ENCODE assay signal across 20 mouse cellular contexts in the genomic region with DNA sequence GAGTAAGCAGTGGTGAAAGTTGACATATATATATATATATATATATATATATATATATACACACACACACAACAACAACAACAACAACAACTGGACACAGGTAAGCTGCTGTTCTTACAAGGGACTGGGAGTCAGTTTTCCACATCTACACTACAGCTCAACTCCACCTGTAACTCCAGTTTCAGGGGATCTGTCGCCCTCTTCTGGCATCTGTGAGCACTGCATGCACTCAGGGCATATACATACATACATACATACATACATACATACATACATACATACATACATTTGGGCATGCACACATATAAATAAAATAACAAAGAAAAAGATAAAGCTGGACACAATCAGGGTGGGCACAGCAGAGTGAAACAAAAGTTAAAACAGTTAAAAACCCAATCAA.
DNase-seq lines count a peak whose midpoint lies in the region; ATAC-seq and TF ChIP-seq lines count a peak whose summit lies in the region.
"Had no signal": no experiment of that assay in that cellular context is flagged by ENCODE, and none has a peak within 500 bp of the region (broad histone marks: within the 10 kb centered on the region; RNA-seq: fewer than 3 reads in every experiment).

No protein-coding gene starts in this region.

- H3K4me1 ChIP-seq in hindbrain, postnatal 0 days (ENCODE audit: insufficient read depth, low read length) = peaks cover 15% of the 10 kb centered on the region
- peaks cover 14% of the 10 kb centered on the region for H3K4me1 ChIP-seq in hindbrain, embryonic 16.5 days (ENCODE audit: control insufficient read depth, insufficient read depth, low read depth, low read length)
- H3K4me1 ChIP-seq in lung, postnatal 0 days (ENCODE audit: insufficient read depth, low read depth, low read length) = peaks cover 8% of the 10 kb centered on the region; the same call in 1 of the 2 replicates
- 0 out of 2 replicates have a peak, but pooled peaks cover 13% of the 10 kb centered on the region for H3K4me1 ChIP-seq in forebrain, postnatal 0 days (ENCODE audit: insufficient read depth)

- WGBS in hindbrain, postnatal 0 days = 84% methylated on average over 1 of the region's 1 CpGs
- WGBS in hindbrain, embryonic 16.5 days = 76% methylated on average over 1 of the region's 1 CpGs
- 67% methylated on average over 1 of the region's 1 CpGs for WGBS in lung, postnatal 0 days
- WGBS in forebrain, postnatal 0 days = 78% methylated on average over 1 of the region's 1 CpGs

- no peak for ATAC-seq in hindbrain, postnatal 0 days
- no peak for ATAC-seq in hindbrain, embryonic 16.5 days
- no peak for ATAC-seq in lung, postnatal 0 days
- no peak for ATAC-seq in forebrain, postnatal 0 days
- ATAC-seq: forebrain, embryonic 14.5 days had no signal

- H3K4me3 ChIP-seq in hindbrain, postnatal 0 days (ENCODE audit: low read length) = no peak overlapping the region
- H3K4me3 ChIP-seq in hindbrain, embryonic 16.5 days (ENCODE audit: low read length) = no peak overlapping the region
- no peak overlapping the region for H3K4me3 ChIP-seq in lung, postnatal 0 days (ENCODE audit: low read depth, low read length)
- H3K4me3 ChIP-seq in forebrain, postnatal 0 days (ENCODE audit: low read depth, low read length) = no peak overlapping the region
- H3K4me3 ChIP-seq: hindbrain, embryonic 15.5 days; kidney, embryonic 15.5 days; limb, embryonic 13.5 days; neural tube, embryonic 15.5 days; stomach, embryonic 15.5 days had no signal

- H3K27ac ChIP-seq in hindbrain, postnatal 0 days = no peak overlapping the region
- H3K27ac ChIP-seq in hindbrain, embryonic 16.5 days (ENCODE audit: low read depth, low read length) = no peak overlapping the region
- no peak overlapping the region for H3K27ac ChIP-seq in lung, postnatal 0 days (ENCODE audit: low read length)
- H3K27ac ChIP-seq in forebrain, postnatal 0 days (ENCODE audit: low read depth, low read length) = no peak overlapping the region
- H3K27ac ChIP-seq: hindbrain, embryonic 15.5 days; kidney, embryonic 15.5 days; limb, embryonic 13.5 days; neural tube, embryonic 15.5 days; stomach, embryonic 15.5 days had no signal

- no peaks in the 10 kb centered on the region for H3K27me3 ChIP-seq in hindbrain, postnatal 0 days (ENCODE audit: insufficient read depth, low read length)
- 0 out of 2 replicates have a peak, but pooled peaks cover 1% of the 10 kb centered on the region for H3K27me3 ChIP-seq in hindbrain, embryonic 16.5 days (replicated peaks; ENCODE audit: control insufficient read depth, insufficient read depth, low read length)
- no peaks in the 10 kb centered on the region for H3K27me3 ChIP-seq in lung, postnatal 0 days (replicated peaks; ENCODE audit: insufficient read depth, low read length)
- no peaks in the 10 kb centered on the region for H3K27me3 ChIP-seq in forebrain, postnatal 0 days (ENCODE audit: insufficient read depth, low read length)
- H3K27me3 ChIP-seq: hindbrain, embryonic 15.5 days; neural tube, embryonic 15.5 days; stomach, embryonic 15.5 days had no signal

- DNase-seq in hindbrain, postnatal 0 days (ENCODE audit: low spot score) = no peak
- DNase-seq in lung, postnatal 0 days (ENCODE audit: low spot score) = no peak
- no peak for DNase-seq in lung, postnatal 25 days (ENCODE audit: low spot score)
- peak; percentile 67 for DNase-seq in R1 (ENCODE audit: low read depth, low spot score)
- no peak for DNase-seq in neural tube, embryonic 10.5 days (ENCODE audit: extremely low spot score, low spot score)
- no peak for DNase-seq in forebrain, postnatal 0 days
- DNase-seq: adrenal gland, adult 8-10 months; cerebellum, adult 9-10 months; embryo, embryonic 11 days; gastrocnemius, postnatal 10 days; layer of hippocampus, adult 9-11 months; lung, postnatal 10 days; thymus, postnatal 36 days had no signal

- TF ChIP-seq CTCF in hindbrain, postnatal 0 days (IDR thresholded peaks at IDR 0.05; ENCODE audit: low read depth) = peak; percentile 44
- TF ChIP-seq CTCF in lung, postnatal 0 days (IDR thresholded peaks at IDR 0.05) = peak; percentile 34; the same call in 1 of the 2 replicates
- no peak for TF ChIP-seq CTCF in forebrain, postnatal 0 days (IDR thresholded peaks at IDR 0.05; ENCODE audit: low read depth)

- no peak for TF ChIP-seq EP300 in lung, postnatal 0 days (IDR thresholded peaks at IDR 0.05)

- H3K36me3 ChIP-seq in hindbrain, postnatal 0 days (ENCODE audit: insufficient read depth, low read length) = no peaks in the 10 kb centered on the region
- H3K36me3 ChIP-seq in hindbrain, embryonic 16.5 days (ENCODE audit: control insufficient read depth, insufficient read depth, low read length) = no peaks in the 10 kb centered on the region
- H3K36me3 ChIP-seq in lung, postnatal 0 days (ENCODE audit: insufficient read depth, low read length) = no peaks in the 10 kb centered on the region
- no peaks in the 10 kb centered on the region for H3K36me3 ChIP-seq in forebrain, postnatal 0 days (ENCODE audit: insufficient read depth)
- H3K36me3 ChIP-seq: hindbrain, embryonic 15.5 days; kidney, embryonic 15.5 days; limb, embryonic 13.5 days; neural tube, embryonic 15.5 days; stomach, embryonic 15.5 days had no signal

- H3K9me3 ChIP-seq in hindbrain, postnatal 0 days (ENCODE audit: low read length) = no peaks in the 10 kb centered on the region
- no peaks in the 10 kb centered on the region for H3K9me3 ChIP-seq in hindbrain, embryonic 16.5 days (ENCODE audit: control insufficient read depth, low read length)
- H3K9me3 ChIP-seq in lung, postnatal 0 days (ENCODE audit: low read length) = 0 out of 2 replicates have a peak, but pooled peaks cover 3% of the 10 kb centered on the region
- H3K9me3 ChIP-seq in forebrain, postnatal 0 days (ENCODE audit: low read length) = 0 out of 2 replicates have a peak, but pooled peaks cover 5% of the 10 kb centered on the region
- H3K9me3 ChIP-seq: hindbrain, embryonic 15.5 days; kidney, embryonic 15.5 days; neural tube, embryonic 15.5 days; stomach, embryonic 15.5 days had no signal

- no peak overlapping the region for H3K4me2 ChIP-seq in hindbrain, postnatal 0 days (ENCODE audit: low read depth, low read length)
- no peak overlapping the region for H3K4me2 ChIP-seq in hindbrain, embryonic 16.5 days (ENCODE audit: low read length)
- no peak overlapping the region for H3K4me2 ChIP-seq in lung, postnatal 0 days (replicated peaks; ENCODE audit: low read depth, low read length)
- no peak overlapping the region for H3K4me2 ChIP-seq in forebrain, postnatal 0 days (ENCODE audit: low read depth)
- H3K4me2 ChIP-seq: hindbrain, embryonic 15.5 days; kidney, embryonic 15.5 days; limb, embryonic 13.5 days; neural tube, embryonic 15.5 days; stomach, embryonic 15.5 days had no signal

- no peak overlapping the region for H3K9ac ChIP-seq in hindbrain, postnatal 0 days (replicated peaks; ENCODE audit: low read length)
- no peak overlapping the region for H3K9ac ChIP-seq in hindbrain, embryonic 16.5 days (ENCODE audit: low read depth, low read length)
- H3K9ac ChIP-seq in lung, postnatal 0 days (replicated peaks; ENCODE audit: low read depth) = no peak overlapping the region
- no peak overlapping the region for H3K9ac ChIP-seq in forebrain, postnatal 0 days
- H3K9ac ChIP-seq: hindbrain, embryonic 15.5 days; kidney, embryonic 15.5 days; limb, embryonic 13.5 days; neural tube, embryonic 15.5 days; stomach, embryonic 15.5 days had no signal
